Mouse (Mus musculus): ENCODE measurements at regions not wholly inside any gene's neighbourhood (a gene's known extent, or its start where the extent isn't known, plus 50 kb on each side); places are given as distances from the start of the nearest gene placed in this dataset.

GRCm38 (mm10) chr8:12041662-12042061, 201.4 kb downstream of the Tex29 start:
- Histone ChIP-seq H3K4me2 (no peak overlapping the region), H3K9ac (no peak overlapping the region), H3K27ac (no peak overlapping the region), H3K36me3 (no peaks in the 10 kb centered on the region), H3K4me1 (replicated peaks) (peaks cover 6% of the 10 kb centered on the region), H3K27me3 (peaks cover 85% of the 10 kb centered on the region), H3K4me3 (no peak overlapping the region), H3K9me3 (no peaks in the 10 kb centered on the region)
- 78% methylated on average over 6 of the region's 6 CpGs for WGBS
- no peak for ATAC-seq (ENCODE audit: low FRiP score)

DNA sequence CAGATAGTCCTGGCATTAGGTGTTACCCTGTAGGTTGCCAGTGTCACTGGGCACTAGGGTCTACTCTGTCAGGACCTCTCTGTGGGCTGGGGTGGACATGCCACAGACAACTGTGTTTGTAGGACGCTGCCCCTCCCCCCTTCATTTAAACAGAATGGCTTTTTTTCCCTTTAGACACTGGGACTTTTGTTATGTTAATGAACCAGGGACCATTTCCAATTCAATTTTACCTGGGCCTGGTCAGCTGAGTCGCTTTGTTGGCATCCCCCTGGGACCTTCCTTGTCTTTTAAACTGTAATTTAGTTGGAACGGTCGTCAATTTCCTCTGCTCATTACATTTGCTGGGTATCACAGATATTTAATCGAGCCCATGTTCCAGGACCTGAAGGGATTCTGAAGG, 210.6 kb downstream of the Tex29 start:
- H3K4me3 ChIP-seq: no peak overlapping the region
- H3K4me2 ChIP-seq: no peak overlapping the region
- no peak for ATAC-seq (ENCODE audit: low FRiP score)
- peaks cover 17% of the 10 kb centered on the region for H3K4me1 ChIP-seq (replicated peaks)
- no peak overlapping the region for H3K27ac ChIP-seq
- WGBS: 8% methylated on average over 5 of the region's 5 CpGs
- no peaks in the 10 kb centered on the region for H3K9me3 ChIP-seq
- no peak overlapping the region for H3K9ac ChIP-seq
- H3K27me3 ChIP-seq: peaks cover 55% of the 10 kb centered on the region
- H3K36me3 ChIP-seq: no peaks in the 10 kb centered on the region

GRCm38 (mm10) chr8:12051357-12051756, 211.1 kb downstream of the Tex29 start:
- ATAC-seq (ENCODE audit: low FRiP score): peak; percentile 82
- H3K27me3 ChIP-seq: peaks cover 54% of the 10 kb centered on the region

DNA sequence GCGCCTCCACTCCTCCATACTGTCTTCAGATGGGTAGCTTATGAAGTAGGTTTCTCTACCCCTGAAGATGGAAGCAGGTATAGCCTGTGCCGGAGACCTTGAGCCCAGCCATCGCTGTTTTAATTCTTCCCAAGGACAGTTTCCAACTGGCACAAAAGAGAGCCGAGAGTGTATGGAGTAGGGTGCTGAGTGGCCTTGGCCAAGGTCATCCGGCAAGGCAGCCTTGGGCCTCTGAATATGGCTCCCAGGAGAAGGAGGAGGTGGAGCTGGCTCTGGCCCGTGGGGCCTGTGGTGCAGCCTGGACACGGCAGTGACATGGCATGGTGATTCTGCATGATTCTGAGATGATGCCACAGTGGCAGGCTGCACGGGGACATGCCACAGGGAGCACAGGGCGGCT, 215.7 kb downstream of the Tex29 start:
- Histone ChIP-seq H3K4me2 (no peak overlapping the region), H3K27me3 (peaks cover 61% of the 10 kb centered on the region), H3K4me3 (no peak overlapping the region), H3K4me1 (replicated peaks) (peaks cover 17% of the 10 kb centered on the region), H3K27ac (no peak overlapping the region), H3K36me3 (no peaks in the 10 kb centered on the region), H3K9ac (no peak overlapping the region), H3K9me3 (no peaks in the 10 kb centered on the region)
- 89% methylated on average over 9 of the region's 9 CpGs for WGBS
- ATAC-seq (ENCODE audit: low FRiP score): no peak

More at GRCm38 (mm10) chr8:12051357-12051756, 211.1 kb downstream of the Tex29 start:
- Histone ChIP-seq H3K9me3 (no peaks in the 10 kb centered on the region), H3K4me3 (no peak overlapping the region), H3K4me2 (0 out of 2 replicates have a peak overlapping the region, but pooled peaks have one; percentile 4), H3K27ac (no peak overlapping the region), H3K9ac (no peak overlapping the region; the same call in 1 of the 2 replicates), H3K4me1 (replicated peaks) (peaks cover 17% of the 10 kb centered on the region), H3K36me3 (no peaks in the 10 kb centered on the region)
- WGBS: 15% methylated on average over 12 of the region's 12 CpGs

- Histone ChIP-seq H3K4me3 (no peak overlapping the region), H3K27ac (no peak overlapping the region), H3K4me2 (no peak overlapping the region), H3K36me3 (no peaks in the 10 kb centered on the region), H3K27me3 (peaks cover 58% of the 10 kb centered on the region), H3K9ac (no peak overlapping the region), H3K9me3 (no peaks in the 10 kb centered on the region), H3K4me1 (replicated peaks) (peaks cover 23% of the 10 kb centered on the region)
- 42% methylated on average over 13 of the region's 13 CpGs for WGBS
- no peak for ATAC-seq (ENCODE audit: low FRiP score)
Measured at GRCm38 (mm10) chr8:12061237-12061636, 217.4 kb upstream of the A230072I06Rik start.

DNA sequence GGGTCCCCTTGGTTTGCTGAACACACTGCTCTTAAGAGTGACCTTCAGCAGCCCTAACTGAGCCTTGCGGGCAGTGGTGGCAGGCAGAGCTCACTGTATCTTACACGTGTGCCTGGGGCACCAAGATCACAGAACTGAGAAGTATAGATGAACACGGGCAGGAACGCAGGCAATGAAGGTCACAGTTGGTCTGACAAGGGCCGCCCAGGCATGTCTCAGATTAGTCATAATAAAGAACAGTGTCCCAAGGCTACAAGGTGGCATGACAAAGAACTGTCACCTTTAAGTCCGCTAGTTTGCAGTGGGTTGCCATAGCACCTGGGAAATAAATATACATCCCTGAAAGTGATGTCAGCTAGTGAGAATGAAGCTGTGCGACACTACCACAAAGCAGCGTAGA, 215.9 kb upstream of the A230072I06Rik start:
- H3K9ac ChIP-seq: no peak overlapping the region
- peaks cover 23% of the 10 kb centered on the region for H3K4me1 ChIP-seq (replicated peaks)
- H3K4me2 ChIP-seq: no peak overlapping the region
- no peaks in the 10 kb centered on the region for H3K9me3 ChIP-seq
- 0 out of 2 replicates have a peak, but pooled peaks have one; percentile 13 for ATAC-seq (ENCODE audit: low FRiP score)
- H3K4me3 ChIP-seq: no peak overlapping the region
- peaks cover 59% of the 10 kb centered on the region for H3K27me3 ChIP-seq
- WGBS: 67% methylated on average over 8 of the region's 8 CpGs
- H3K36me3 ChIP-seq: no peaks in the 10 kb centered on the region
- no peak overlapping the region for H3K27ac ChIP-seq

GRCm38 (mm10) chr8:12064664-12065063, 214.0 kb upstream of the A230072I06Rik start:
- Histone ChIP-seq H3K27ac (no peak overlapping the region), H3K36me3 (no peaks in the 10 kb centered on the region), H3K9me3 (no peaks in the 10 kb centered on the region), H3K27me3 (peaks cover 68% of the 10 kb centered on the region), H3K4me1 (replicated peaks) (peaks cover 23% of the 10 kb centered on the region), H3K4me2 (no peak overlapping the region), H3K9ac (no peak overlapping the region), H3K4me3 (no peak overlapping the region)
- 81% methylated on average over 7 of the region's 7 CpGs for WGBS
- no peak for ATAC-seq (ENCODE audit: low FRiP score)

- Histone ChIP-seq H3K9ac (no peak overlapping the region), H3K36me3 (no peaks in the 10 kb centered on the region), H3K4me1 (replicated peaks) (peaks cover 11% of the 10 kb centered on the region; the same call in 1 of the 2 replicates), H3K27ac (no peak overlapping the region), H3K9me3 (no peaks in the 10 kb centered on the region), H3K27me3 (peaks cover 68% of the 10 kb centered on the region), H3K4me2 (no peak overlapping the region), H3K4me3 (no peak overlapping the region)
- no peak for ATAC-seq (ENCODE audit: low FRiP score)
- 81% methylated on average over 10 of the region's 10 CpGs for WGBS
Measured at GRCm38 (mm10) chr8:12066454-12066853, 212.2 kb upstream of the A230072I06Rik start.

GRCm38 (mm10) chr8:12073311-12073999, 205.2 kb upstream of the A230072I06Rik start:
- Histone ChIP-seq H3K9me3 (no peaks in the 10 kb centered on the region), H3K27ac (no peak overlapping the region), H3K36me3 (no peaks in the 10 kb centered on the region), H3K9ac (no peak overlapping the region), H3K4me1 (replicated peaks) (peaks cover 9% of the 10 kb centered on the region), H3K4me2 (no peak overlapping the region), H3K4me3 (no peak overlapping the region), H3K27me3 (peaks cover 64% of the 10 kb centered on the region)
- 75% methylated on average over 6 of the region's 6 CpGs for WGBS
- no peak for ATAC-seq (ENCODE audit: low FRiP score)

DNA sequence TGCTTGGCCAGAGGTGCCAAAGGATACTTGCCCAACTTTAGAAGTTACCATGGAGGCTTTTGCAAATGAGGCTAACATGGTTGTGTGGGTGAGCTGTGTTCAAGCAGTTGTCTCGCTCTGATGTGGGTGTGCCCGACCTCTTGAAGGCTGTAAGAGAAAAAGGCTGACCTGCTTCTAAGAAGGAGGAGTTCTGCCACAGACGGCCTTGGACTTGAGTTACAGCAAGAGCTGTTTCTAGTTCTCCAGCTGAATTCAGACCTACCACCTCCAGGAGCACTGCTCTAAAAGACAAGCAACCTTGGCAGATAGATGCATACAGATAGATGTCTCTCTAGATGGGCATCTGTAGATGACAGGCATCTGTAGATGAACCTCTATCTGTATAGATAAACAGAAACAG, 202.7 kb upstream of the A230072I06Rik start:
- no peak for ATAC-seq (ENCODE audit: low FRiP score)
- H3K4me3 ChIP-seq: no peak overlapping the region
- no peak overlapping the region for H3K27ac ChIP-seq
- no peaks in the 10 kb centered on the region for H3K36me3 ChIP-seq
- peaks cover 21% of the 10 kb centered on the region for H3K4me1 ChIP-seq (replicated peaks)
- 84% methylated on average over 3 of the region's 3 CpGs for WGBS
- no peak overlapping the region for H3K9ac ChIP-seq
- H3K4me2 ChIP-seq: no peak overlapping the region
- H3K27me3 ChIP-seq: peaks cover 54% of the 10 kb centered on the region
- no peaks in the 10 kb centered on the region for H3K9me3 ChIP-seq

GRCm38 (mm10) chr8:12076811-12077375, 201.7 kb upstream of the A230072I06Rik start:
- H3K36me3 ChIP-seq: no peaks in the 10 kb centered on the region
- no peak overlapping the region for H3K27ac ChIP-seq
- H3K4me2 ChIP-seq: no peak overlapping the region
- no peak for ATAC-seq (ENCODE audit: low FRiP score)
- no peak overlapping the region for H3K9ac ChIP-seq
- H3K9me3 ChIP-seq: no peaks in the 10 kb centered on the region
- peaks cover 52% of the 10 kb centered on the region for H3K27me3 ChIP-seq
- H3K4me1 ChIP-seq (replicated peaks): peaks cover 21% of the 10 kb centered on the region
- 74% methylated on average over 10 of the region's 10 CpGs for WGBS
- H3K4me3 ChIP-seq: no peak overlapping the region

DNA sequence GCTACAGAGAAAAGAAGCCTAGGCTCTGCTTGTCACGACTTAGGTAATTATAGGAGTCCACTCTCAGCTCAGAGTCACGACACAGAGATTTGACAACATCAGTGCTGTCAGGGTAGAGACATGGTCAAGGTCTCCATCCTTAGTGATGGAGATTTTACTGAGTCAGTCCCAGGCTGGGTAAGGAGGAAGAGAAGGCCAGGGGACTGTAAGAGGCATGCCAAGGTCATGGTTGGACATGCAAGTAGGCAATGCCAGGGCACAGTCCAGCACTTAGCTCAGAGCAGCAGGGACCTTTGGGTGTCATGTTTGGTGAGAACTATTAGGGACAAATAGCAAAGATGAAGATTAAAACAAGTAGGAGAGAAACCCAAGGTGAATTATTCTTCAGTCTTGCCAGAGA, 200.7 kb upstream of the A230072I06Rik start:
- H3K4me1 ChIP-seq (replicated peaks): peaks cover 21% of the 10 kb centered on the region
- WGBS: 86% methylated on average over 2 of the region's 2 CpGs
- no peaks in the 10 kb centered on the region for H3K9me3 ChIP-seq
- ATAC-seq (ENCODE audit: low FRiP score): no peak
- no peak overlapping the region for H3K9ac ChIP-seq
- no peaks in the 10 kb centered on the region for H3K36me3 ChIP-seq
- H3K27ac ChIP-seq: no peak overlapping the region
- H3K4me2 ChIP-seq: no peak overlapping the region
- peaks cover 51% of the 10 kb centered on the region for H3K27me3 ChIP-seq
- H3K4me3 ChIP-seq: no peak overlapping the region

Measured in hindbrain, embryonic 13.5 days (tissue).